Mouse (Mus musculus) thymus, adult 2 months (tissue): ENCODE measurements around the gene Tlcd1.

Experiments
- CTCF ChIP-seq: fragments of 200-500 bp; IDR thresholded peaks from 2 replicates; pipeline ENCODE4 v1.5.1; 2012; ENCODE audit warnings: mild to moderate bottlenecking, control low read depth, low read length, moderate library complexity, borderline replicate concordance; ENCODE audit not compliant: control insufficient read depth, poor library complexity, insufficient read depth; ENCODE audit errors: extremely low read depth
- POLR2A ChIP-seq: fragments of 200-500 bp; IDR thresholded peaks from 2 replicates; pipeline ENCODE4 v1.6.1; 2012; ENCODE audit warnings: mild to moderate bottlenecking, low read length, control low read depth, moderate library complexity; ENCODE audit not compliant: control insufficient read depth, poor library complexity, insufficient read depth; ENCODE audit errors: extremely low read depth

GRCm38 (mm10) chr11:78170306-78170705 is 6.2 kb upstream of the Tlcd1 start:
- no peak for TF ChIP-seq CTCF
- no peak for TF ChIP-seq POLR2A
